Mouse (Mus musculus) thymus, postnatal 14 days (tissue): Measurements from ENCODE around the gene Bmx.

Experiments
- DNase-seq: peaks from one replicate; pipeline ENCODE4 v3.0.0; 2021

The Bmx gene

GRCm38 (mm10) chrX:164173880-164174279 is 84.1 kb downstream of the Bmx start:
- no peak for DNase-seq

GRCm38 (mm10) chrX:164171034-164171433 is 87.0 kb downstream of the Bmx start:
- no peak for DNase-seq

GRCm38 (mm10) chrX:164164681-164165080 is 93.3 kb downstream of the Bmx start:
- DNase-seq: no peak

GRCm38 (mm10) chrX:164154594-164154993 is 103.4 kb downstream of the Bmx start:
- DNase-seq: no peak

GRCm38 (mm10) chrX:164153606-164154005 is 104.4 kb downstream of the Bmx start:
- no peak for DNase-seq

GRCm38 (mm10) chrX:164152703-164153102 is 105.3 kb downstream of the Bmx start:
- DNase-seq: no peak

GRCm38 (mm10) chrX:164145463-164146250 is 112.3 kb downstream of the Bmx start:
- DNase-seq: no peak
